Mouse (Mus musculus) T-helper 2 cell (primary cell): Measurements from ENCODE around the gene Cdh4.

Source experiments
- in situ Hi-C: fragments of 300-600 bp; cut with MboI, MseI; formaldehyde crosslinking; loops from one replicate; pipeline ENCODE4 v1.15.1; 2025; ENCODE audit warnings: high pct_unique_total_duplicates

Cdh4 gene

GRCm38 (mm10) chr2:179538535-179538934 is 96.3 kb downstream of the Cdh4 start:
- in situ Hi-C loops, result no loop called here

- in situ Hi-C loops, result no loop called here
These were observed 97.5 kb downstream of the Cdh4 start for GRCm38 (mm10) chr2:179539532-179540245.

DNA sequence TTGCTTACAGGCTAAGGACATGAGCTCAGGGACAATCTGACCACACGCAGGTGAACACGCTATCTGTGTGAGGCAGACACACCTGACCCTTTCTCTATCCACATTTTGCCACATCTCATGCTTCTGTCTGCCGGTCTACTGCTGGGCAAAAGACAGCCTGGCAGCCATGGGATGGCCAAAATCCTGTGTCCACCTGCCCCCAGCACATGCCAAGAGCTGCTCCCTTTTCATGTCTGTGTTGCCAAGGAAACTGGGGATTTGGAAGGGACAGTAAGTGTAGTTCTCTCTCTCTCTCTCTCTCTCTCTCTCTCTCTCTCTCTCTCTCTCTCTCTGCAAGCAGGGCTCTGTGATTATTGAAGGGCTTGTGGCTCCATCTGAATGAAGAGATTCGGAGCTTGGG is 98.9 kb downstream of the Cdh4 start:
- in situ Hi-C loops, result no loop called here

DNA sequence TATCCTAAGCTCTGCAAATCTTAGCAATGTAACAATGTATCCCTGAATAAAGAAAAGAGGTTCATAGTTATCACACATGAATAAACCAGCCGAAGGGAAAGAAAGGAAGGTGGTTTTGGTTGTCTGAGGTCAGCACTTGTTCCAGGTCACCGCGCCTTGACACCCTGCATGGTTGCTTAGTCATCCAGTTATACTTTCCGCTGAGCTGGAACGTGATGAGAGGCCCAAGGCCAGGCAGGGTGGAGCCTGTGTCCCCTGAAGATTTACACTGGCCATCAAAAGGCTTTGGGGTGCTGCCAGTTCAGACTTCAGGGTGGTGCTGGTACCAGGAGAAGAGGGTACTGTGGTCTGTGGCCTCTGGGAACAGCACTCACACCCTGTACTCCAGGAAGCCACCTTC is 105.4 kb downstream of the Cdh4 start:
- in situ Hi-C loops, result no loop called here

GRCm38 (mm10) chr2:179555928-179556327 is 113.7 kb downstream of the Cdh4 start:
- in situ Hi-C loops, result no loop called here

- in situ Hi-C loops, result no loop called here
These were observed 120.1 kb downstream of the Cdh4 start for GRCm38 (mm10) chr2:179562350-179562749.

- in situ Hi-C loops, result no loop called here
These were observed 123.4 kb downstream of the Cdh4 start for GRCm38 (mm10) chr2:179565611-179566010.

DNA sequence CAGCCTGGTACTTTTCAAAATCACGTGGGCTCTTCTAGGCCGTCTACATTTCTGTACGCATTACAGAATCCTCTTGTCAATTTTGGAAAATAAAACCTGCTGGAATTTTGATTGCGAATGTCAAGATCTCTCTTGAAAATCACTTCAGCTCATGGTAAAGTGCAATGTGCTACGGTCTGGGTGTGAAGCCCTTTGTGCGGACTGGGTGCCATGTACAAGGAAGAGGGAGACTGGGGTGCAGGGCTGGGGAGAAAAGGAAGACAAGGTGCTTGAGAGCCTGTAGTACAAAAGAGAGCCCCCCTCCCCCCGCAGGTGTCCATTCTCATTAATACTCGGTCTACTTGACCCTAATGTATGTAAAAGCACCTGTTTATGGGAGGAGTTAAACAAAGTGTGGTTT is 125.7 kb downstream of the Cdh4 start:
- in situ Hi-C loops, result no loop called here

DNA sequence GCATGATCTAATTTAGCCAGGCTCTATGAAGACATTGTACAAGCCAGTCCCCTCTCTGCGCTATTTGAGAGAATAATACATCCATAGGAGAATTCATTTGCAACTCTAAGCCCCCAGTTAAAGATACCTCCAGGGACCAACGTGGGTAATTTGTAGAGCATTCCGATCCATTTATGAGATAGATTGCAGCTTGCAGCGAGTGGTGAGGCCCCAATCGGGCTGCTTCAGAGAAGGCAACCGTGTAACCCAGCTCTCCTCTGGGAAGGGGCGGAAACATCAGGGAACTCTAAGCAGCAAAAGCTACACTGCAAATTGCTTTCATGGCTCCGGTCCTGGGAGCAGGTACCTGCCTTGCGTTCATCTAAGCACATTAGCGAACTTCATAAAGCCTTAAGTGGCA is 126.9 kb downstream of the Cdh4 start:
- in situ Hi-C loops, result no loop called here

DNA sequence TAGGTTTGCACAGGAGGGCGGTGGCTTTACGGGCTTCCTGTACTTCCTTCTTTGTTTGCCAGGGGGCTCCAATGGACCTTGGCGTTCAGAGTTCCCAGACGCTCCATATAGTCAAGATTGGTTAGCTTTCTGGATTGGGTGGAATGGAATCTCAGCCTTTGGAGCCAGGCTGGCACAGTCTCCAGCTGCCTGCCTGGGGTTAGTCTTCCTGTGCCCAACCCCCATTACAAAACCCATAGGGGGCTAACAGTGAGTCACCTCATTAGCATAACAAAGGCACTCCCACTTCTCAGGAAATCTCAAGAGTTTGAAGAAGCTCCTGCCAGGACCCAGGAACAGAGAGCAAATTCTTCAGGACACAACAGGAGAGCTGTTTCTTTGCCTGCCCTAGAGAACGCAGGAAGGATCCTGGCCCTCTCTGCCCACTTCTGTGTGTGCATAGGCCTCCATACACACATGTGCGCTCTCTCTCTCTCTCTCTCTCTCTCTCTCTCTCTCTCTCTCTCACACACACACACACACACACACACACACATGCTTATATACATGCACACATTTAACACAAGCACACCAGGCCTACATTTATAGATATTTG is 129.0 kb downstream of the Cdh4 start:
- in situ Hi-C loops, result no loop called here

DNA sequence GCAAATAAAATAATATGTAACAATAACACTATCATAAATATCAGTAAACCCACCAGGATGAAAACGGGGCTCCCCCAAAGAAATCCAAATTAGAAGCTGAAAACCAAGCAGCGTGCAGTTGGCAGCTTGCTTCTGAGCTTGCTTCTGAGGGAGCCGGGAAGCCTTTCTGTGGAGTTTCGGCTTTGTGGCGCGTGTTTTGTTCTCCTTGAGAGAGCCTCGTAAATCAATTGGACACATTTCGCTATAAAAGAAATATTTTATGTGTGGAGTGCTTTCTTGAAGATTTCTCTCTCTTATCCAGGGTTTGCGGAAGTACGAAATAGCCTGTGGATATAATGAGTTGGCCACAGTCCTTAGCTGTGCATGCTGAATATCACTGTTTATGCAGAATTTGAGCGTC is 131.1 kb downstream of the Cdh4 start:
- in situ Hi-C loops, result no loop called here

- in situ Hi-C loops, result no loop called here
These were observed 131.6 kb downstream of the Cdh4 start for GRCm38 (mm10) chr2:179573786-179574185.

GRCm38 (mm10) chr2:179575585-179575984 is 133.4 kb downstream of the Cdh4 start:
- in situ Hi-C loops, result no loop called here

GRCm38 (mm10) chr2:179576221-179576620 is 134.0 kb downstream of the Cdh4 start:
- in situ Hi-C loops, result no loop called here

DNA sequence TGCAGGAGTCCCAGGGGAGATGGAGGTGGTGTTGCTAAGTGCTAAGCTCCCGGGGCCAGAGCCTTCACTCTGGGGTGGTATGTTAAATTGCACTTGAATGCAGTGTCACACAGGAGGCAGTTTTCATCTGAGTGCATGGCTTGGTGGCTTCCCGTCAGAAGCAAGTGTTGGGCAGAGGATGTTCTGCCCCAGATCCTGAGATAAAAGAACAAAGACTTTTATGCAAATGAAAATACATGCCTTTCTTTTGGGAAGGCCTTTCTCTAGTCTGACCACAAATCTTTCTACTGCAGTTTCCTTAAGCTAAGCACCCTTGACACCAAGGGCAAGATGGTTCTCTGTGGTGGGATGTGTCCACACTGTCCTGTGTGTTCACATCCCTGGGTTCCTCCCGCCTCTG is 136.1 kb downstream of the Cdh4 start:
- in situ Hi-C loops, result no loop called here

- in situ Hi-C loops, result no loop called here
These were observed 136.6 kb downstream of the Cdh4 start for GRCm38 (mm10) chr2:179578842-179579241.

GRCm38 (mm10) chr2:179580415-179580814 is 138.2 kb downstream of the Cdh4 start:
- in situ Hi-C loops, result no loop called here

DNA sequence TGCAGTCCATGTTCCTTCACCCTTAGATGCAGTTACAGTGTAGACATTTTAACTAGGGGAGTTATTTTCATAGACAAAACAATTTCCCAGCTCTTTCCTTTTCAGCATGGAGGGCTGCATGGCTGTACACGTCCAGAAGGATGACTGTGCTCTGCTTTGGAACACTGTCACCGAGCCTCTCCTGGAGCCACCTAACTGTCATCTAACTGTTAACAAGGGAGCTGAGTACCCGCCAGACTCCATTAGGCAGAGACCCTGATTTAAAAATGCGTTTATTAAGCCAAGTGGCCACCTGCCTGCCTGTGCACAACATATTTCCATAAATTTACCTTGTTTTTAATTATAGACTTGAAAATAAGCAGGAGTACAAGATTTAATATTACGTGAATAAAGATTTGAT is 138.8 kb downstream of the Cdh4 start:
- in situ Hi-C loops, result no loop called here

GRCm38 (mm10) chr2:179582966-179583365 is 140.7 kb downstream of the Cdh4 start:
- in situ Hi-C loops, result no loop called here

DNA sequence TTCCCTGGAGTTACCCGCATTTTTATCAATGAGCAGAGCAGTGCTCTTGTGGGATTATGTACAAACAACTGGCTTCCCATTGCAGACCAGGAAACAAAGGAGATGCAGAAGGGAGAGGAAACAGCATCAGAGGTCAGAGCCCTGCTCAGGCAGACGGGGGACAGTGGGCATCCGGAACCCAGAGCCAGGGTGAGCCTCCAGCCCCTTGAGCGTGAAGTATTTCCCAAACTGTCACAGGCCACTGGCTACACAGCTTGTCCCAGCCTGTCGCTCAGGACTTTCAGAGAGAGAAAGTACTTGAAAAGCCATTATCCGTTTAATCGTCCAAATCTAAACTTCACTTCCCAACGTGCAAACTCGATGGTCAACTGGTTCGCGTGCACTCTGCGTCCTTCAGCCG is 142.4 kb downstream of the Cdh4 start:
- in situ Hi-C loops, result no loop called here

- in situ Hi-C loops, result no loop called here
These were observed 144.2 kb downstream of the Cdh4 start for GRCm38 (mm10) chr2:179586436-179586835.

DNA sequence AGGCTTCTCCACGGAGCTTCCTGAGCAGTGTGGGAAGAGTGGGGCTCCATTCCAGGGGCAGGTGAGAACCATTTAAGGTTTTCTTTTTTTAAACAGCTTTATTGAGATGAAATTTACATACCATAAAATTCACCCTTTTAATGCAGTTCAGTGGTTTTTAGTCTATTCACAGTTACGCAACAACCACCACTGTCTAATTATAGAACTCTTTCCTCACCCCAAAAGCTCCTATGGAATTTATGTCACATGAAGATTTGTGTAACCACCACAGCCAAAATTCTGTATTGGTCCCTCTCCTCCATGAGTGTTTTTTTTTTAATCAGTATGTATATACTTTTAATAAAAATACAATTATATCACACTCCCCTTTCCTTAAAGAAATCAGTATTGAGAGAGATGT is 144.8 kb downstream of the Cdh4 start:
- in situ Hi-C loops, result no loop called here

- in situ Hi-C loops, result no loop called here
These were observed 149.4 kb downstream of the Cdh4 start for GRCm38 (mm10) chr2:179591661-179592060.

- in situ Hi-C loops, result no loop called here
These were observed 152.8 kb downstream of the Cdh4 start for GRCm38 (mm10) chr2:179595013-179595412.
